Mouse (Mus musculus) liver, embryonic 11.5 days (tissue): ENCODE measurements at regions not wholly inside any gene's neighbourhood (a gene's known extent, or its start where the extent isn't known, plus 50 kb on each side); places are given as distances from the start of the nearest gene placed in this dataset.

ENCODE experiments used
- ATAC-seq: fragments of 200-750 bp; cut with Nextera tagmentation; replicated peaks from 2 replicates; pipeline ENCODE4 v1.8.0; 2017; ENCODE audit warnings: moderate number of reproducible peaks, mild to moderate bottlenecking, moderate TSS enrichment, moderate library complexity; ENCODE audit not compliant: low FRiP score
- DNase-seq: peaks from one replicate; pipeline ENCODE4 v3.0.0-alpha.2; 2017; ENCODE audit warnings: low spot score
- H3K27ac ChIP-seq: fragments of 300-500 bp; sonication (generic); 2 replicates; pipeline ENCODE4 v1.5.1; 2014; ENCODE audit warnings: mild to moderate bottlenecking, low read depth, low read length, control low read depth
- H3K27me3 ChIP-seq: fragments of 300-500 bp; sonication (generic); replicated peaks from 2 replicates; pipeline ENCODE4 v1.6.1; 2014; ENCODE audit warnings: low read length, mixed read lengths; ENCODE audit not compliant: control insufficient read depth, insufficient read depth
- H3K36me3 ChIP-seq: fragments of 300-500 bp; sonication (generic); 2 replicates; pipeline ENCODE4 v1.6.1; 2014; ENCODE audit warnings: mild to moderate bottlenecking, low read length, moderate library complexity, mixed read lengths; ENCODE audit not compliant: control insufficient read depth, insufficient read depth
- H3K4me1 ChIP-seq: fragments of 300-500 bp; sonication (generic); replicated peaks from 2 replicates; pipeline ENCODE4 v1.6.1; 2014; ENCODE audit warnings: low read length, mixed read lengths; ENCODE audit not compliant: control insufficient read depth, insufficient read depth
- H3K4me2 ChIP-seq: fragments of 300-500 bp; sonication (generic); 2 replicates; pipeline ENCODE4 v1.6.1; 2014; ENCODE audit warnings: mild to moderate bottlenecking, control low read depth, moderate library complexity
- H3K4me3 ChIP-seq: fragments of 300-500 bp; sonication (generic); 2 replicates; pipeline ENCODE4 v1.5.1; 2014; ENCODE audit warnings: low read depth, low read length, control low read depth
- H3K9ac ChIP-seq: fragments of 300-500 bp; sonication (generic); 2 replicates; pipeline ENCODE4 v1.6.1; 2014; ENCODE audit warnings: low read depth, low read length, control low read depth
- H3K9me3 ChIP-seq: fragments of 300-500 bp; sonication (generic); 2 replicates; pipeline ENCODE4 v1.6.1; 2016; ENCODE audit warnings: low read length, inconsistent platforms, mixed read lengths; ENCODE audit not compliant: control insufficient read depth
- WGBS: fragments of 180-500 bp; shearing (Covaris S2); extraction: QIAGEN DNeasy Blood & Tissue Kit; methylation state at CpG from one replicate; pipeline ENCODE4 v1.1.7; 2014; 5-methylcytosine and 5-hydroxymethylcytosine counted together

DNA sequence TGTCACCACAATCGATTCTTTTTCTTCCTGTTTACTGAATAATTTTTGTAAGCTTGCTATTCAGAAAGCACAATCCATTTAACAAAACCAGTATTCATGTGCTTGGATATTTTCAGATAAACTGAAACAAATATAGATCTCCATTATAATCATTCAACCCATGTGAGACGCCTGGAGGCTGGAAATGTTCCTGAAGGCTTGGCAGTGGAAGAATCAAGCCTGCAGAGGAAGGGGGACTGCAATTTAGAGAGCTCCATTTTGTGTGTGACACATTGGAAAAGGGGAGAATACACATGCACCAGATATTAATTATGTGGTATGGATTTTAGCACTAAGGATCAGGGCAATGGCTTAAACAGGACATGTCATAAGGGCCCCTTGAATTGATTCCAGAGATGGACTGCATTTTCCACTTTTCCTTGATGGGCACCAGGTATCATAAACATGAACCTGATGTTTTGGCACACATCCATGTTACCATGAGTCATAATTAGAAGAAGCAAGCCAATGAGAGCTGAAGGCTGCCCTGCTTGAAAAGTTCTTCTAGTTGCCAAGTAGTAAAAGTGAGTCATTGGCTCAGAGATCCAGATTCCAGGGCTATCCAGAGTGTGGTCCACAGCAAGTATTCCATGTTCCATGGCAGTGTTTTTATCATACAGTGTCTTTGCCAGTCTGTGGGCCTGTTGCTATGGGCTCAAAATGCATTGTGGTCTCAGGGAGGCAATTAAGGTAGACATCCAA, 282.8 kb downstream of the Impad1 start:
- Histone ChIP-seq H3K9ac (no peak overlapping the region), H3K4me1 (no peaks in the 10 kb centered on the region), H3K9me3 (no peaks in the 10 kb centered on the region), H3K36me3 (no peaks in the 10 kb centered on the region), H3K27ac (no peak overlapping the region), H3K4me3 (no peak overlapping the region), H3K27me3 (no peaks in the 10 kb centered on the region), H3K4me2 (no peak overlapping the region)
- no peak for DNase-seq
- 78% methylated on average over 2 of the region's 2 CpGs for WGBS
- no peak for ATAC-seq

DNA sequence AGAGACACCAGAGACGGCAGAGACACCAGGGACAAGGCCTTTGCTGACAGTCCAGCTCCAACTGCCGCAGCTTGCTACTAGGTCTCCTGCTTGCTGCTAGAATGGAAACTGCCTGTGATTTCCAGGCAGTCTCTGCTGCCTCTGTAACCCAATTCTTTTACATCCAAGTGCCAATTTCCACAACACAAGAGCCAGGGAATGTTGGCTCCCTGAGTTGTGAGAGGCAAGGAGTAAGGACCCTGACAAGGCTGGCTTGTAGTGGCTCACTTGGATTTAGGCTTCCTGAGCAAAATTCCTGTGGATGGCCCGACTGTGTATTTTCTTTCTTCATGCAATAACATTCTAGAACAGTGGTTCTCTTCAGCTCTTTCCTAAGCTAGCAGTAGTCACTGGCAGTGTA, 283.9 kb downstream of the Impad1 start:
- Histone ChIP-seq H3K36me3 (no peaks in the 10 kb centered on the region), H3K9ac (no peak overlapping the region), H3K27ac (no peak overlapping the region), H3K4me3 (no peak overlapping the region), H3K4me2 (no peak overlapping the region), H3K27me3 (no peaks in the 10 kb centered on the region), H3K9me3 (no peaks in the 10 kb centered on the region), H3K4me1 (no peaks in the 10 kb centered on the region)
- no peak for DNase-seq
- 82% methylated on average over 3 of the region's 3 CpGs for WGBS
- no peak for ATAC-seq

DNA sequence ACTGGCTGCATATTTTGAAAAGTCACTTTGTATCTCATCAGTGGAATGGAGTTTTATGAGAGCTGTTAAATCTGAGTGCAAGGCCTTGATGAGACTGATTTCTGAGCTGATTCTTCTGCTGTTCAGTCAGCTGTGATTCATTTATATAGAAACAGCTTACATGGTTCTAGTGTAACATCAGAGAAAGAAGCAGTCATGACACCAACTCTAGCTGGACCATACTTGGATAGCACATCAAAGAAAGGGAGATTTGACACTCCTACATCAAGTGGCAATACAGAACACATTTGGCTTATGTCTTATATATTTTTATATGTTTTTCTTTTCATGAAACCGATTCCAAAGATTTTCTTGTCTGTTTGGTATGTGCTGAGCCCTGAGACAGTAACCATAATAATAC, 296.0 kb downstream of the Impad1 start:
- Histone ChIP-seq H3K4me1 (no peaks in the 10 kb centered on the region), H3K27ac (no peak overlapping the region), H3K27me3 (no peaks in the 10 kb centered on the region), H3K9ac (no peak overlapping the region), H3K4me3 (no peak overlapping the region), H3K36me3 (no peaks in the 10 kb centered on the region), H3K9me3 (no peaks in the 10 kb centered on the region), H3K4me2 (no peak overlapping the region)
- DNase-seq (no peak), ATAC-seq (no peak)
- 75% methylated on average over 1 of the region's 1 CpGs for WGBS

- H3K27me3 ChIP-seq, result no peaks in the 10 kb centered on the region
- 61% methylated on average over 4 of the region's 4 CpGs for WGBS
- no peak for DNase-seq
- no peak overlapping the region for H3K9ac ChIP-seq
- H3K9me3 ChIP-seq, result no peaks in the 10 kb centered on the region
- H3K36me3 ChIP-seq, result no peaks in the 10 kb centered on the region
- no peaks in the 10 kb centered on the region for H3K4me1 ChIP-seq
- ATAC-seq, result no peak
- no peak overlapping the region for H3K4me3 ChIP-seq
- H3K27ac ChIP-seq, result no peak overlapping the region
- H3K4me2 ChIP-seq, result no peak overlapping the region
Observed at GRCm38 (mm10) chr4:4496181-4496580, 297.0 kb downstream of the Impad1 start.

- ATAC-seq (no peak), DNase-seq (no peak)
- no peak overlapping the region for H3K4me3 ChIP-seq
- 65% methylated on average over 4 of the region's 4 CpGs for WGBS
- H3K9ac ChIP-seq, result no peak overlapping the region
- no peaks in the 10 kb centered on the region for H3K4me1 ChIP-seq
- H3K36me3 ChIP-seq, result no peaks in the 10 kb centered on the region
- no peak overlapping the region for H3K4me2 ChIP-seq
- no peak overlapping the region for H3K27ac ChIP-seq
- no peaks in the 10 kb centered on the region for H3K27me3 ChIP-seq
- H3K9me3 ChIP-seq, result no peaks in the 10 kb centered on the region
Observed at GRCm38 (mm10) chr4:4465169-4465714, 327.9 kb downstream of the Impad1 start.

GRCm38 (mm10) chr4:4464130-4464700, 328.9 kb downstream of the Impad1 start:
- H3K27me3 ChIP-seq, result no peaks in the 10 kb centered on the region
- no peaks in the 10 kb centered on the region for H3K4me1 ChIP-seq
- DNase-seq (no peak), ATAC-seq (no peak)
- H3K4me2 ChIP-seq, result no peak overlapping the region
- H3K9ac ChIP-seq, result no peak overlapping the region
- H3K36me3 ChIP-seq, result no peaks in the 10 kb centered on the region
- WGBS, result 65% methylated on average over 4 of the region's 4 CpGs
- no peak overlapping the region for H3K27ac ChIP-seq
- no peaks in the 10 kb centered on the region for H3K9me3 ChIP-seq
- H3K4me3 ChIP-seq, result no peak overlapping the region

DNA sequence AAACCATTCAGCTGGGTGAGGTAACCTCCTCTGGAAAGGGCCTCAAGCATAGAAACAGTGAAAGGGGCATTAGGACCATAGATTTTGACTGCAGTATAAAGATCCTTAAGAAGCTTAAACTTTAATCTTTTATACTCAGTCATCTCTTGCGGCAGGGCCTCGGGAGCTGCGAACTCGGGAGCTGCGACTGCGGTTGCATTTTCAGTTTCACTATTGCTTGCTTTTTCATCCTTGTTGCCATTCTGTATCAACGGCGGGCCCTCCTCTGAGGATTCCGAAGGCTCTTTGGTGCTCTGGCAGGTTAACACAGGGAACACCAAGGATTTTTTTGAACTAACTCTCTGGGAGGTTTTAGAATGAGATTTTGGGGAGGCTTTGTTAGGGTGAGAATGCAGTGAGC, 333.9 kb downstream of the Impad1 start:
- H3K9me3 ChIP-seq, result no peaks in the 10 kb centered on the region
- 82% methylated on average over 9 of the region's 9 CpGs for WGBS
- no peaks in the 10 kb centered on the region for H3K36me3 ChIP-seq
- H3K4me3 ChIP-seq, result no peak overlapping the region
- DNase-seq (no peak), ATAC-seq (no peak)
- no peaks in the 10 kb centered on the region for H3K4me1 ChIP-seq
- H3K9ac ChIP-seq, result no peak overlapping the region
- H3K4me2 ChIP-seq, result no peak overlapping the region
- no peaks in the 10 kb centered on the region for H3K27me3 ChIP-seq
- H3K27ac ChIP-seq, result no peak overlapping the region

DNA sequence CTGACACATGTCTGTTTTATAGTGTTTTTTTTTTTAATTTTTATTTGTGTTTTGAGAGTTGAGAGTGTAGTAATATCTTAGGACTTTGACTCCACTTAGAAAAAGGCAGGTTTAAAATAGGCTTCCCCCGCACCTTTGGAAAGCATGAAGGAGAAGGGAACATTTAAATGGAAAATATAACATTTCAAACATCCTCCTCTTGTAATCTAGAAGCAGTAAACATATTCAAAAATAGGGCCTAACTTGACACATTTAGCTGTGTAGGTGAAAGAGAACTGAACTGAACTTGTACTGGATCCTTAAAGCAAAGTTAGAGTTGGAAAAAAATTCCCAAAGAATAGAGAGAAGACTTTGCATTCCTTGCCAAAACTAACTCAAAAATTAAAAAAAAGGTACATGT, 343.1 kb downstream of the Impad1 start:
- DNase-seq (no peak), ATAC-seq (no peak)
- Histone ChIP-seq H3K27me3 (no peaks in the 10 kb centered on the region), H3K9ac (no peak overlapping the region), H3K4me2 (no peak overlapping the region), H3K4me3 (no peak overlapping the region), H3K4me1 (no peaks in the 10 kb centered on the region), H3K9me3 (no peaks in the 10 kb centered on the region), H3K36me3 (no peaks in the 10 kb centered on the region), H3K27ac (no peak overlapping the region)
- WGBS, result 92% methylated on average over 1 of the region's 1 CpGs

GRCm38 (mm10) chr4:4442650-4443049, 350.5 kb downstream of the Impad1 start:
- no peaks in the 10 kb centered on the region for H3K9me3 ChIP-seq
- no peak overlapping the region for H3K27ac ChIP-seq
- H3K4me1 ChIP-seq, result no peaks in the 10 kb centered on the region
- ATAC-seq, result no peak
- H3K36me3 ChIP-seq, result no peaks in the 10 kb centered on the region
- H3K4me2 ChIP-seq, result no peak overlapping the region
- H3K4me3 ChIP-seq, result no peak overlapping the region
- no peak for DNase-seq
- H3K27me3 ChIP-seq, result no peaks in the 10 kb centered on the region
- 56% methylated on average over 2 of the region's 2 CpGs for WGBS
- no peak overlapping the region for H3K9ac ChIP-seq
